Mouse (Mus musculus): Measurements from ENCODE around the gene Creg1. TPM values are rescaled to one million over a fixed set of nuclear protein-coding genes. Genes with fewer than 3 reads are reported as not detected.

The Creg1 gene
- total RNA-seq, 1 experiment = 15.7 TPM

DNA sequence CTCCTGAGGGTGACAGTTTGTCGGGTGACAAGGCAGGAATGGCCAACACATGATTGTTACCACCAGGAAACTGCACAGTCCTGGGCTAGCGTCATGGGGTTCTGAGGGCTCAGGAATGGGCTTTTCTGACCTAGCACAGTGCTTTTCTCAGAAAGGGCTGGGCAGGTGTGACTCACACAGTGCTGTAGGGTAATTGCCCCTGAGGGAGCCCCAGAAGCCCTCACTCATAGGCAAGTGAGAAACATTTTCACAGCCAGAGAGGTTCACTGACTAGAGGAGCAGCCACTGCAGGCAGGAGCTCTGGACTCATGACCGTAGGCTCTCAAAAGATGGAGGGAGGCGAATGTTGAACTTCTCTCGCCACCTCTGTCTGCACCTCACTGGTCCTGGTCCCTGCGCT, 26.4 kb downstream of the Creg1 start:
- H3K36me3 ChIP-seq (ENCODE audit: control insufficient read depth, insufficient read depth, low read length, poor library complexity, severe bottlenecking) = no peaks in the 10 kb centered on the region
- in situ Hi-C loops (cut with MboI; ENCODE audit: low sequenced_read_pairs in 2 of 2, unreplicated experiment in 2 of 2) = loop anchor here in 1 of 2 experiments (25.0 kb wide), 1 partner anchor 522 kb away; no protein-coding TSS in a partner anchor
- no peak for DNase-seq (ENCODE audit: low read depth, low spot score)
- H3K9ac ChIP-seq (ENCODE audit: insufficient read depth, low read depth, low read length, poor library complexity, severe bottlenecking) = no peak overlapping the region
- H3K4me3 ChIP-seq (ENCODE audit: insufficient read depth in 1 of 2, low read depth in 1 of 2, low read length in 2 of 2, poor library complexity in 1 of 2, severe bottlenecking in 1 of 2) = no peak overlapping the region
- H3K27ac ChIP-seq (ENCODE audit: insufficient read depth, low read depth, low read length, poor library complexity, severe bottlenecking) = no peak overlapping the region
- H3K4me1 ChIP-seq (ENCODE audit: control insufficient read depth in 2 of 2, insufficient read depth in 2 of 2, low read length in 2 of 2, poor library complexity in 1 of 2) = no peaks in the 10 kb centered on the region
- H3K9me3 ChIP-seq (ENCODE audit: control insufficient read depth, insufficient read depth, low read depth, low read length) = no peaks in the 10 kb centered on the region
- TF ChIP-seq HCFC1 (IDR thresholded peaks at IDR 0.05; ENCODE audit: borderline replicate concordance, insufficient read depth, low read length) (no peak), MAFK (IDR thresholded peaks at IDR 0.05; ENCODE audit: insufficient read depth, low read depth, low read length) (no peak), ZC3H11A (IDR thresholded peaks at IDR 0.05; ENCODE audit: borderline replicate concordance, low read depth, low read length) (no peak), ZNF384 (IDR thresholded peaks at IDR 0.05; ENCODE audit: low read depth, low read length) (no peak), CHD2 (IDR thresholded peaks at IDR 0.05; ENCODE audit: low read depth, low read length) (no peak)

DNA sequence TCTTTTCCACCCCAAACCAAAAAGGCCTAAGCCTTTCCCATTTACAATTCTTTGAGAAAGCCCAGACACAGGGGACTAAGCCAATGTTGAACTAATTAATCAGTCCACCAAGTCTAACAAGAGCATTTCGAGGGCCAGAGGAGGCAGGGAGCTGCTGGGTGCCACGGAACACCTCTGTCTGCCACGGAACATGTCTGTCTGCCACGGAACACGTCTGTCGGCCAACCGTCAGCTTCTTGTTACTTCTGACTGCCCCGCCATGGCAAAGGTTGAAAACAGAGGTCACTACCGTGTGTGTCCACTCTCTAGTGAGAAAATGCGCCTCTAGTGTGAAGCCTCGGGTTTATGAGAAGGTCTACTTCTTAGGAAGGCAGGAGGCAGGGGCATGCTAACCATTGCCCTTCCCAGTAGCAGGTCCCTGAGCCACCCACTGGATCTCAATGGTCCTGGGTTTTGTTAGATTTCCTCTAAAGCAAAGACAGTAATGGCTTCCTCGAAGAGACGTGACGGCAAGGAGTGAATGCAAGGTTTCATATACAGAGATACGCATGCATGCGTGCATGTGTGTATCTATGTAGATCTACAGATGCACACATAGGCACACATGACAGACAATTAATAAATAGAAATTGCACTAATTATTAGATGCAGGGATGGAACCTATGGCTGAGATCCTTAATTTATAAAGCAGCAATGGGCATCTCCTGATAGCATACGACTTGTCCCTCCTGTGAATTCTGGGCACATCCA, 27.1 kb downstream of the Creg1 start:
- Histone ChIP-seq H3K27ac (ENCODE audit: insufficient read depth, low read depth, low read length, poor library complexity, severe bottlenecking) (no peak overlapping the region), H3K4me1 (ENCODE audit: control insufficient read depth in 2 of 2, insufficient read depth in 2 of 2, low read length in 2 of 2, poor library complexity in 1 of 2) (no peaks in the 10 kb centered on the region), H3K9ac (ENCODE audit: insufficient read depth, low read depth, low read length, poor library complexity, severe bottlenecking) (no peak overlapping the region), H3K4me3 (ENCODE audit: insufficient read depth in 1 of 2, low read depth in 1 of 2, low read length in 2 of 2, poor library complexity in 1 of 2, severe bottlenecking in 1 of 2) (no peak overlapping the region), H3K36me3 (ENCODE audit: control insufficient read depth, insufficient read depth, low read length, poor library complexity, severe bottlenecking) (no peaks in the 10 kb centered on the region), H3K9me3 (ENCODE audit: control insufficient read depth, insufficient read depth, low read depth, low read length) (no peaks in the 10 kb centered on the region)
- TF ChIP-seq HCFC1 (IDR thresholded peaks at IDR 0.05; ENCODE audit: borderline replicate concordance, insufficient read depth, low read length) = no peak
- no peak for TF ChIP-seq CHD2 (IDR thresholded peaks at IDR 0.05; ENCODE audit: low read depth, low read length)
- TF ChIP-seq ZNF384 (IDR thresholded peaks at IDR 0.05; ENCODE audit: low read depth, low read length) = no peak
- TF ChIP-seq ZC3H11A (IDR thresholded peaks at IDR 0.05; ENCODE audit: borderline replicate concordance, low read depth, low read length) = no peak
- no peak for TF ChIP-seq MAFK (IDR thresholded peaks at IDR 0.05; ENCODE audit: insufficient read depth, low read depth, low read length)
- in situ Hi-C loops (cut with MboI; ENCODE audit: low sequenced_read_pairs in 2 of 2, unreplicated experiment in 2 of 2) = loop anchor here in 1 of 2 experiments (25.0 kb wide), 1 partner anchor 522 kb away; no protein-coding TSS in a partner anchor
- DNase-seq (ENCODE audit: low read depth, low spot score) = no peak

DNA sequence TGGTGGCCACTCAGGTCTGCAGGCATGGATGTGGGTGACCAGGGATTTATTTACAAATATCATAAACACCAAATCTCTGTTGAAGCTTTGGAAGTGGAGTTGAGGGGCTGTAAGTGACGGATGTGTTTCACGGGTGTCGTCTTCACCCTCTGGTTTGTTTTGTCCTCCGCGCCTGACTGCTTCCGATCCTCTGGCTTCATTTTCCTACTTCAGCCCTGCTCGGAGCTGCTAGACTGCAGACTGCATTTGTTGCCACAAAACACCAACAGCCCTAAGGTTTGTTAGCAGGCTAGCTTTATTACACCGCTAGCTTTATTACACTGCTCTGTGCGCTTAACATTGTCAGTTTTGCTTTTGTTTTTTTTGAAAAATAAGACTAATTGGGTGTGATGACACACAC, 27.9 kb downstream of the Creg1 start:
- no peak for DNase-seq (ENCODE audit: low read depth, low spot score)
- H3K4me3 ChIP-seq (ENCODE audit: insufficient read depth in 1 of 2, low read depth in 1 of 2, low read length in 2 of 2, poor library complexity in 1 of 2, severe bottlenecking in 1 of 2) = no peak overlapping the region
- TF ChIP-seq ZC3H11A (IDR thresholded peaks at IDR 0.05; ENCODE audit: borderline replicate concordance, low read depth, low read length) (no peak), HCFC1 (IDR thresholded peaks at IDR 0.05; ENCODE audit: borderline replicate concordance, insufficient read depth, low read length) (no peak), CHD2 (IDR thresholded peaks at IDR 0.05; ENCODE audit: low read depth, low read length) (no peak), ZNF384 (IDR thresholded peaks at IDR 0.05; ENCODE audit: low read depth, low read length) (no peak), MAFK (IDR thresholded peaks at IDR 0.05; ENCODE audit: insufficient read depth, low read depth, low read length) (no peak)
- in situ Hi-C loops (cut with MboI; ENCODE audit: low sequenced_read_pairs in 2 of 2, unreplicated experiment in 2 of 2) = loop anchor here in 1 of 2 experiments (25.0 kb wide), 1 partner anchor 521 kb away; no protein-coding TSS in a partner anchor
- H3K9me3 ChIP-seq (ENCODE audit: control insufficient read depth, insufficient read depth, low read depth, low read length) = no peaks in the 10 kb centered on the region
- H3K4me1 ChIP-seq (ENCODE audit: control insufficient read depth in 2 of 2, insufficient read depth in 2 of 2, low read length in 2 of 2, poor library complexity in 1 of 2) = no peaks in the 10 kb centered on the region
- H3K27ac ChIP-seq (ENCODE audit: insufficient read depth, low read depth, low read length, poor library complexity, severe bottlenecking) = no peak overlapping the region
- H3K9ac ChIP-seq (ENCODE audit: insufficient read depth, low read depth, low read length, poor library complexity, severe bottlenecking) = no peak overlapping the region
- no peaks in the 10 kb centered on the region for H3K36me3 ChIP-seq (ENCODE audit: control insufficient read depth, insufficient read depth, low read length, poor library complexity, severe bottlenecking)

DNA sequence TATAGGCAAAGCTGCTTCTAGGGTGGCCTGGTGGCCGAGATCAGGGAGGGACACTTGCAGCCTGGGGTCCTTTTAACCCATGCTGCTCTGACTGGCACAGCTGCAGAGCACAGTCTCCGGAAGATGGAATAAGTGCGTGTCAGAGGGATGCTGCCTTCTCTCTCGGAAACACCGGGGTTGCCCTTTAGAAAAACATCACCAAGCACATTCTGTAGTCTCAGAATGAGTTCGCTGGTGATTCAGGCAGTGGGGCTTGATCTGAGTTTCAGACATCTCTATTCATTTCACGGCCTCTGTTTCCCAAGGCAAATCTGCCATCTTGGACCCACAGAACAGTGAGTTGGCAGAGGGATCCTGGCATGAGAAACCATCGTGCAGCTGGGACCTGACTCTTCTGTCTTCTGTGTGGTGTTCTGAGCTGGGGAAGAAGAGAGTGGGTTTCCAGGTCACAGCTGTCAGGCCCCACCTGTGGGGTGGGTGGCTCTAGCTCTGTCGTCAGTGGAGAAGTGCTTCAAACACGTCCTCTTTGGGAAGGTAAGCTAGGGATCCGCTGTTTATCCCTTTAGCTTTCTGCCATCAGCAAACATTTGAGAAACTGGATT, 38.3 kb downstream of the Creg1 start:
- Histone ChIP-seq H3K9ac (ENCODE audit: insufficient read depth, low read depth, low read length, poor library complexity, severe bottlenecking) (no peak overlapping the region), H3K4me3 (ENCODE audit: insufficient read depth in 1 of 2, low read depth in 1 of 2, low read length in 2 of 2, poor library complexity in 1 of 2, severe bottlenecking in 1 of 2) (no peak overlapping the region), H3K27ac (ENCODE audit: insufficient read depth, low read depth, low read length, poor library complexity, severe bottlenecking) (no peak overlapping the region), H3K4me1 (ENCODE audit: control insufficient read depth in 2 of 2, insufficient read depth in 2 of 2, low read length in 2 of 2, poor library complexity in 1 of 2) (no peaks in the 10 kb centered on the region), H3K9me3 (ENCODE audit: control insufficient read depth, insufficient read depth, low read depth, low read length) (no peaks in the 10 kb centered on the region), H3K36me3 (ENCODE audit: control insufficient read depth, insufficient read depth, low read length, poor library complexity, severe bottlenecking) (no peaks in the 10 kb centered on the region)
- DNase-seq (ENCODE audit: low read depth, low spot score) = no peak
- no peak for TF ChIP-seq ZNF384 (IDR thresholded peaks at IDR 0.05; ENCODE audit: low read depth, low read length)
- no peak for TF ChIP-seq MAFK (IDR thresholded peaks at IDR 0.05; ENCODE audit: insufficient read depth, low read depth, low read length)
- TF ChIP-seq CHD2 (IDR thresholded peaks at IDR 0.05; ENCODE audit: low read depth, low read length) = no peak
- no peak for TF ChIP-seq HCFC1 (IDR thresholded peaks at IDR 0.05; ENCODE audit: borderline replicate concordance, insufficient read depth, low read length)
- TF ChIP-seq ZC3H11A (IDR thresholded peaks at IDR 0.05; ENCODE audit: borderline replicate concordance, low read depth, low read length) = no peak
- in situ Hi-C loops (cut with MboI; ENCODE audit: low sequenced_read_pairs in 2 of 2, unreplicated experiment in 2 of 2) = no loop called here

All from ES-E14 (cell line).